Mouse (Mus musculus) ES-E14 (cell line): ENCODE data around the gene Nrip2. TPM values are rescaled to one million over a fixed set of nuclear protein-coding genes. Genes with fewer than 3 reads are reported as not detected.

ENCODE experiments used
- DNase-seq: peaks from one replicate; pipeline ENCODE4 v3.0.0-alpha.2; 2013; ENCODE audit warnings: low read depth, low spot score
- H3K27ac ChIP-seq: 2 replicates; pipeline ENCODE4 v1.5.1; 2012; ENCODE audit warnings: low read depth, mild to moderate bottlenecking, low read length, moderate library complexity, mixed read lengths; ENCODE audit not compliant: poor library complexity, insufficient read depth, severe bottlenecking
- H3K36me3 ChIP-seq: 2 replicates; pipeline ENCODE4 v1.6.1; 2012; ENCODE audit warnings: mild to moderate bottlenecking, low read length, moderate library complexity, mixed read lengths; ENCODE audit not compliant: control insufficient read depth, poor library complexity, insufficient read depth, severe bottlenecking
- H3K4me1 ChIP-seq, 2 experiments: fragments of 150-350 bp in 1 of 2; sonication (generic) in 1 of 2; 2 replicates each; pipeline ENCODE4 v1.6.1; 2012; ENCODE audit warnings: low read length in 2 of 2, mild to moderate bottlenecking in 1 of 2, mixed read lengths in 1 of 2; ENCODE audit not compliant: control insufficient read depth in 2 of 2, insufficient read depth in 2 of 2, poor library complexity in 1 of 2
- H3K4me3 ChIP-seq, 2 experiments: fragments of 150-350 bp in 1 of 2; sonication (generic) in 1 of 2; 2 replicates each; pipeline ENCODE4 v1.5.1; 2012; ENCODE audit warnings: low read length in 2 of 2, low read depth in 1 of 2, mild to moderate bottlenecking in 1 of 2, mixed read lengths in 1 of 2; ENCODE audit not compliant: insufficient read depth in 1 of 2, poor library complexity in 1 of 2, severe bottlenecking in 1 of 2
- H3K9ac ChIP-seq: 2 replicates; pipeline ENCODE4 v1.6.1; 2012; ENCODE audit warnings: low read depth, mild to moderate bottlenecking, low read length, mixed read lengths; ENCODE audit not compliant: poor library complexity, insufficient read depth, severe bottlenecking
- H3K9me3 ChIP-seq: fragments of 150-350 bp; sonication (generic); 2 replicates; pipeline ENCODE4 v1.6.1; 2012; ENCODE audit warnings: low read depth, mild to moderate bottlenecking, low read length; ENCODE audit not compliant: control insufficient read depth, insufficient read depth
- CHD2 ChIP-seq: IDR thresholded peaks from 2 replicates; pipeline ENCODE4 v1.6.1; 2014; ENCODE audit warnings: mild to moderate bottlenecking, low read depth, low read length, inconsistent platforms
- HCFC1 ChIP-seq: IDR thresholded peaks from 2 replicates; pipeline ENCODE4 v1.6.1; 2012; ENCODE audit warnings: low read length, inconsistent platforms, borderline replicate concordance; ENCODE audit not compliant: insufficient read depth
- MAFK ChIP-seq: IDR thresholded peaks from 2 replicates; pipeline ENCODE4 v1.6.1; 2014; ENCODE audit warnings: mild to moderate bottlenecking, low read depth, low read length, inconsistent platforms; ENCODE audit not compliant: insufficient read depth
- ZC3H11A ChIP-seq: IDR thresholded peaks from 2 replicates; pipeline ENCODE4 v1.6.1; 2012; ENCODE audit warnings: low read depth, mild to moderate bottlenecking, inconsistent platforms, low read length, borderline replicate concordance
- ZNF384 ChIP-seq: IDR thresholded peaks from 2 replicates; pipeline ENCODE4 v1.6.1; 2012; ENCODE audit warnings: low read depth, low read length, inconsistent platforms
- in situ Hi-C, 2 experiments: fragments of 600-800 bp; cut with MboI; formaldehyde crosslinking; loops; one replicate each; pipeline ENCODE4 v1.15.1; 2025; ENCODE audit warnings: low sequenced_read_pairs in 2 of 2, inconsistent platforms in 1 of 2; ENCODE audit not compliant: unreplicated experiment in 2 of 2
- total RNA-seq: library from RNA; depleted of rRNA; stranded (reverse); fragments of 300-350 nt; gene quantifications from 2 replicates; pipeline ENCODE4 v1.2.3, GENCODE M21; 2012

The Nrip2 gene
- total RNA-seq, 1 experiment, result 0.27 TPM

DNA sequence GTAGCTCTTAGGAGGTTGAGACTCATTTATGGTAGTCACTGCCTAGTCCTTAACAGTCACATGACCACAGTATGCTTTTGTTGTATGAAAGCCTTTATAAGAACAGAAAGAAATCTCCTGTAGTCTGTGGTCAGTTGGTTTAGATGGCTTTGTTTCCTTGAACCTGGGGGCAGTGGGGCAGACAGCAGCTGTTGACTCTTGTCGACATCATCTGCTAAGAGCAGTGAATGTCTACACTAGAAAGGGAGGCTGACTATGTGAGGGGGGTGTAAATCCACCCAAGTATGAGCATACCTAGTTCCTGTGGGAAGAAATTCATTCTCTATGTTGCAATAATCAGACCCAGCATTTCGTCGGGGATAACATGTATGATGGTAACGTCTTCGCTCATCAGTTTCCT lies 48.0 kb downstream of the Nrip2 start:
- H3K27ac ChIP-seq, result no peak overlapping the region
- no peak for TF ChIP-seq ZC3H11A
- no peak for DNase-seq
- no peak overlapping the region for H3K9ac ChIP-seq
- H3K9me3 ChIP-seq, result no peaks in the 10 kb centered on the region
- H3K36me3 ChIP-seq, result no peaks in the 10 kb centered on the region; the same call in 1 of the 2 replicates
- peaks cover 14 to 18% of the 10 kb centered on the region in 2 experiments for H3K4me1 ChIP-seq
- in situ Hi-C loops, result no loop called here
- no peak overlapping the region for H3K4me3 ChIP-seq

DNA sequence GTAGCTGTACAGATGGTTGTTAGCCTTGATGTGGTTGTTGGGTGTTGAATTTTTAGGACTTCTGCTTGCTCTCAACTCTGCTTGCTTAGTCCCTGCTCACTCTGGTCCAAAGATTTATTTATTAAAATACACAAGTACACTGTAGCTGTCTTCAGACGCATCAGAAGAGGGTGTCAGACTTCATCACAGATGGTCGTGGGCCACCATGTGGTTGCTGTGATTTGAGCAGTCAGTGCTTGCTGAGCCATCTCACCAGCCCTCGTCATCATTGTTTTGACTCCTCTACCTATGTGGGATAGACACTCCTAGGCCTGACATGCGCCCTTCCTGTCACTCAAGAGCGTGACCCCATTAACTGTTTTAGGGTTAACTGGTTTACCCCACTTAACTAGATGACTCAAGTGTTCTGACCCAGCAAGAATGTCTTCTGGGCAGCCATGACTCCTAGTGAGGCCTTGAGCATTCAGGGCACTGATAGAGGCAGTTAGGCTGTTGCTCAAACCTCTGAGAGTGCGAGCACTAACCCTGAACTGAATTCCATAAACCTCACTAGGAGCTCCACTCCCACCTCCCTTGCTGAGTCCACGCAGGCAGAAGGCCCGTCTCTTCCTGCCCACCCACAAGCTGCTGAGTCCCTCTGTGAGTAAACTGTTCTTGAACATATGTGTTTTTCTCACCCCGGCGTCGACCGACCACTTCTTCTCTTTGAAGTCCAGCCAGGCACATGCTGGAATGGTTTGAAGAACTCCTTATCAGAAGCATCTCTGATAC lies 56.9 kb downstream of the Nrip2 start:
- TF ChIP-seq ZC3H11A (no peak), HCFC1 (no peak), CHD2 (no peak), MAFK (no peak), ZNF384 (no peak)
- Histone ChIP-seq H3K36me3 (no peaks in the 10 kb centered on the region; the same call in 1 of the 2 replicates), H3K9ac (no peak overlapping the region), H3K4me1 (peaks cover 5 to 9% of the 10 kb centered on the region in 2 experiments), H3K4me3 (no peak overlapping the region), H3K9me3 (no peaks in the 10 kb centered on the region), H3K27ac (no peak overlapping the region)
- no peak for DNase-seq
- in situ Hi-C loops, result no loop called here

DNA sequence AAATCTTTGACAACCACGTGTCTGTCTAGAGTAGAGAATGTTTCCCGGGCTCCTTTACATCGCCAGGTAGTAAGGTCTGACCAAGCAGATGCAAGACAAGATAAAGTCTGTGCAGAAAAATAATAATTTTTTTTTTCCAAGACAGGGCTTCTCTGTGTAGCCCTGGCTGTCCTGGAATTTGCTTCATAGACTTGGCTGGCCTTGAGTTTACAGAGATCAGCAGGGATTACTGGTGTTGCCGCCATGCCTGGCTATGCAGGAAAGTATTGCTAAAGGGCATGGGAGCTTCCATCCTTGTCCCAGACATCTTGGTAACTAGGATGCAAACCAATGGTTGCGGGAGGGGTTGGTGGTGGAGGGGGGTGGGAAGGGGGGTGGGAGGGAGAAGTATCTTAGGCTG lies 58.1 kb downstream of the Nrip2 start:
- peaks cover 5 to 15% of the 10 kb centered on the region in 2 experiments for H3K4me1 ChIP-seq
- peak overlapping the region; percentile 23; the same call in 1 of the 2 replicates for H3K27ac ChIP-seq
- H3K9me3 ChIP-seq, result no peaks in the 10 kb centered on the region
- in situ Hi-C loops, result no loop called here
- no peaks in the 10 kb centered on the region; the same call in 1 of the 2 replicates for H3K36me3 ChIP-seq
- H3K9ac ChIP-seq, result no peak overlapping the region
- no peak for DNase-seq
- no peak for TF ChIP-seq CHD2
- no peak for TF ChIP-seq MAFK
- no peak for TF ChIP-seq HCFC1
- TF ChIP-seq ZC3H11A, result no peak
- TF ChIP-seq ZNF384, result no peak
- H3K4me3 ChIP-seq, result no peak overlapping the region

DNA sequence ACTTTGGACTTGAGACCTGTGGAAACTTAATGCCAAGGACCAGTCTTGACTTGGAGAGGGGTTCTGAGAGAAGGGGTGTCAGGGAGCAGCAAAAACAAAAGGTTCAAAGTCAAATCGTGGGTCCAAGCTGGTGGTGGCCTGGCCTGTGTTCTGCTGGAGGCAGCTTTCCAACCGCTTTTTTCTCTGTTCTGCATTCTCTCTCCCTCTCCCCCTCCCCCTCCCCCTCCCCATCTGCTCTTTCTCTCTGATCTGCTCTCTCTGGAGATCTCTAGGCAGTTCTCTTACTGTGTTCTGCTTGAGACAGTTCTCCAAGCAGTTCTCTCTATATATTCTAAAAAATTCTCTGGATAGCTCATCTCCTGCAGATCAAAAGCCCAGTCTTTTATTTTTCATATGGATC lies 61.2 kb downstream of the Nrip2 start:
- Histone ChIP-seq H3K27ac (peak overlapping the region; percentile 93), H3K9ac (peak overlapping the region; percentile 40; the same call in 1 of the 2 replicates), H3K9me3 (no peaks in the 10 kb centered on the region), H3K4me3 (no peak overlapping the region), H3K36me3 (no peaks in the 10 kb centered on the region; the same call in 1 of the 2 replicates), H3K4me1 (peaks cover 7 to 14% of the 10 kb centered on the region in 2 experiments)
- in situ Hi-C loops, result no loop called here
- DNase-seq, result no peak
- TF ChIP-seq ZNF384, result no peak
- TF ChIP-seq ZC3H11A, result no peak
- no peak for TF ChIP-seq MAFK
- no peak for TF ChIP-seq HCFC1
- TF ChIP-seq CHD2, result no peak
